Mouse (Mus musculus): ENCODE measurements around the gene Slc35b3. TPM values are rescaled to one million over a fixed set of nuclear protein-coding genes. Genes with fewer than 3 reads are reported as not detected.

The Slc35b3 gene
- polyA plus RNA-seq, 1 experiment, result 12.4 TPM

DNA sequence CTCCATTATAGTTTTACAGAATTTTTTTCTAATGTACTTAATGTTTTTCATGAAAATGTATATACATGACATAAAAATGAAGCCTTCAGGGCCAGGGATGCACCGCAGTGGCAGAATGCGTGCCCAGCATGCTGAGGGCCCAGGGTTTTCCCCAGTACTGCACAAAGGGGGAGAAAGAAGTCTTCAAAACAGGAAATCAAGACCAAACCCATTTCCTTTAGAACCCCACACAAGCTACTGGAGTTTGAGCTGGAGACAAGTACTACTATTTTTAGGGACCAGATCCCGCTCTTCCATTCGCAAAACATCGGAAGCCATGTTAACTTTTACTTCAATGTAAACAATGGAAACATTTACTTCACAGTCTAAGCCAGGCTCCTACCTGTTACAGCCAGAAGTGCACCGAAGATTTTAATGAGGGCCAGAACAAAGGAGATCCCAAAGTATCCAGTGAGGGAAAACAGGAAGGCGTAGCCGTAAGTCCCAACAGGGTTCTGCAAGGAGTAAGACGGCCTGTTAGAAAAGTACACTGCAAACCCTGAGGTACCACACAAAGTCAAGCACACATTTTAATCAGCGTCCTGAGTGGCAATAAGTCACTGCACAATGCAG is 23.7 kb downstream of the Slc35b3 start:
- H3ac ChIP-seq (ENCODE audit: control insufficient read depth, insufficient read length, low read depth), result no peak overlapping the region
- no peaks in the 10 kb centered on the region for H3K79me2 ChIP-seq (ENCODE audit: control insufficient read depth, insufficient read depth)
- H3K27me3 ChIP-seq (ENCODE audit: control insufficient read depth, insufficient read depth, insufficient read length), result no peaks in the 10 kb centered on the region
- peaks cover 79% of the 10 kb centered on the region for H3K36me3 ChIP-seq (ENCODE audit: control insufficient read depth, insufficient read depth)
- no peaks in the 10 kb centered on the region for H3K79me3 ChIP-seq (ENCODE audit: low read depth)
- no peak overlapping the region for H3K4me3 ChIP-seq (ENCODE audit: insufficient read depth, poor library complexity, severe bottlenecking)
- TF ChIP-seq MYOD1 (IDR thresholded peaks at IDR 0.05; ENCODE audit: control insufficient read depth, insufficient read length, low read depth) (no peak), MYOG (IDR thresholded peaks at IDR 0.05; ENCODE audit: control insufficient read depth, extremely low read depth, insufficient read length) (no peak), CEBPB (IDR thresholded peaks at IDR 0.05; ENCODE audit: low read depth) (no peak), FOSL1 (IDR thresholded peaks at IDR 0.05; ENCODE audit: insufficient read depth, low read length, poor library complexity, severe bottlenecking) (no peak), USF1 (IDR thresholded peaks at IDR 0.05; ENCODE audit: low read depth) (no peak)

DNA sequence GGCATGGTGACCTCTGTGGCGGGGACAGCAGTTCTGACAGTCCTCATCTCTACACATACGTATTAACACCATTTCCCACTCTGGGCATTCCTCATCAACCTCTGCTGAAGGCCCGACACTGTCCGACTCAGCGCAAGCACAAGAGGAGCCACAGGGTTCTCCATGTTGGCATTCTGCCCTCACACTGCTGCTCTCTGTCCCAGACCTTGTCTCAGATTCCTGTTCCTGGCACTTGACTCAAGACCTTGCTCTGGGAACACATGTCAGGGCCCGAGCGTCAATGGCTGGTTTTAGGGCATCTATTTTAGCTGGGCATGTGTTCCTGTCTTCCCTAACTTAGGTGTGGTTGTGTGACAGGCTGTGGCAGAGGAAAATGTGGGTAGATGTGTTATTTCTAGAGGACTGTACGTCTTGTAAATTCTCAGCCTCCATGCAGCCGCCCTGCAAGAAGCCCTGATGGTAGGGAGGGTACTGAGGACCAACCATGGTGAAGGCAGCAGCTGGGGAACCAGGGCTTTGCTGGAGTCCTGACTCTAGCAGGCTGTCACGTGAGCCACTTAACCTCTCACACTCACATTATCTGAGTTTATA is 24.7 kb downstream of the Slc35b3 start:
- H3K4me3 ChIP-seq (ENCODE audit: insufficient read depth, poor library complexity, severe bottlenecking), result no peak overlapping the region
- H3K79me3 ChIP-seq (ENCODE audit: low read depth), result no peaks in the 10 kb centered on the region
- no peak overlapping the region for H3ac ChIP-seq (ENCODE audit: control insufficient read depth, insufficient read length, low read depth)
- TF ChIP-seq USF1 (IDR thresholded peaks at IDR 0.05; ENCODE audit: low read depth) (no peak), MYOG (IDR thresholded peaks at IDR 0.05; ENCODE audit: control insufficient read depth, extremely low read depth, insufficient read length) (no peak), MYOD1 (IDR thresholded peaks at IDR 0.05; ENCODE audit: control insufficient read depth, insufficient read length, low read depth) (no peak), MAX (IDR thresholded peaks at IDR 0.05) (no peak), CTCF (IDR thresholded peaks at IDR 0.05; ENCODE audit: control insufficient read depth, insufficient read depth, insufficient read length) (no peak), FOSL1 (IDR thresholded peaks at IDR 0.05; ENCODE audit: insufficient read depth, low read length, poor library complexity, severe bottlenecking) (no peak), CEBPB (IDR thresholded peaks at IDR 0.05; ENCODE audit: low read depth) (no peak)
- H3K27me3 ChIP-seq (ENCODE audit: control insufficient read depth, insufficient read depth, insufficient read length), result no peaks in the 10 kb centered on the region
- no peaks in the 10 kb centered on the region for H3K79me2 ChIP-seq (ENCODE audit: control insufficient read depth, insufficient read depth)
- peaks cover 80% of the 10 kb centered on the region for H3K36me3 ChIP-seq (ENCODE audit: control insufficient read depth, insufficient read depth)

DNA sequence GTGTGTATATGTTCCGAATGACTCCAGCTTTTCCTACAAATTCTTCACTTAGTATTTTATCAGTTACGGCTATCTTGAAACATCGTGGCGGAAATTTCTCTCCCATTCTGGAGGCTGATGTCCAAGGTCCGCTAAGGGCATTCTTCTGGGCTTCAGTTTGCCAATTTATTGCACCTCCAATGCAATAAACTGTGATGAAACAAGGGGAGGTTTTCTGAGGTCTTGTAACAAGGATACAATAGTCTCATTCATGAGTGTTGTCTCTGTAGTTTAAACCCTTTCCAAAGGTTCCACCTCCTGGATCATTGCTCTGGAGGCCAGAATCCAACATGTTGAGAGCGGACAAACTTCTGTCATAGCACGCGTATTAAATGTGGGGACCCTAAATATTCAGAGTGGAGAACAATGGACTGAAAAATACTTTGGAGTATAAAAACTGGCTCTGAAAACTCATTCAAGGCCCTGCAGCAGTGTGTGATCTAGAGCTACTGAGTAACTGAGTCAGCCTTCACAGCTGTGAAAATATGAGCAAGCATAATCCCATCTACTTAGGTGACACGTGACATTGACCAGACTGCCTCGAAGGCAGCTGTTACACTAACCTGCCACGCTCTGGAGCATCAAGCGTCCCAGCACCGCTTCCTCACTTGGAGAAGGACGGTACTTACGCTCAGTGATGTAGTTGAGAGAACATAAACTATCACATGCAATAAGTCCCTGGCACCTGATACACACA is 30.7 kb downstream of the Slc35b3 start:
- no peaks in the 10 kb centered on the region for H3K79me3 ChIP-seq (ENCODE audit: low read depth)

DNA sequence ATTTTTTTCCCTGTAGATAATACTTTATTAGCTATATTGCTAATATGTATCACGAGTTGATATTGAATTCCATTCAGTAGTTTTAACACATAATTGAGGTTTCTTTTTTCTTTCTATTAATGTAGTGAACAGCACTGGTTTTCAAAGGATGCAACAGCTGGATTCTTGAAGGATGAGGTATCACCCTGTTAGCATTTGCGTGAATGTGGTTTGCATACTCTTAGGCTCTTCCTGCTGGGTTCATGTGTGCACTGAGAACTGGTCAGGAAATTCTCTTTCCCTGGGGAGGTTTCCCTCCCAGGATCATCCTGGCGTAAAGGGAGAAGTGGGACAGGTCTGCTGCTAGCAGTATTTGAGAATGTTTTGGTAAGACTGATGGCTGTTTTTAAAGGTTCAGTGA is 38.0 kb downstream of the Slc35b3 start:
- Histone ChIP-seq H3K27me3 (ENCODE audit: control insufficient read depth, insufficient read depth, insufficient read length) (no peaks in the 10 kb centered on the region), H3K4me3 (ENCODE audit: insufficient read depth, poor library complexity, severe bottlenecking) (no peak overlapping the region), H3ac (ENCODE audit: control insufficient read depth, insufficient read length, low read depth) (no peak overlapping the region), H3K36me3 (ENCODE audit: control insufficient read depth, insufficient read depth) (no peaks in the 10 kb centered on the region), H3K79me2 (ENCODE audit: control insufficient read depth, insufficient read depth) (no peaks in the 10 kb centered on the region), H3K79me3 (ENCODE audit: low read depth) (no peaks in the 10 kb centered on the region)
- TF ChIP-seq CEBPB (IDR thresholded peaks at IDR 0.05; ENCODE audit: low read depth), result no peak
- no peak for TF ChIP-seq CTCF (IDR thresholded peaks at IDR 0.05; ENCODE audit: control insufficient read depth, insufficient read depth, insufficient read length)
- peak; percentile 52 for TF ChIP-seq MYOD1 (IDR thresholded peaks at IDR 0.05; ENCODE audit: control insufficient read depth, insufficient read length, low read depth)
- TF ChIP-seq MAX (IDR thresholded peaks at IDR 0.05), result peak; percentile 46
- TF ChIP-seq FOSL1 (IDR thresholded peaks at IDR 0.05; ENCODE audit: insufficient read depth, low read length, poor library complexity, severe bottlenecking), result no peak
- no peak for TF ChIP-seq MYOG (IDR thresholded peaks at IDR 0.05; ENCODE audit: control insufficient read depth, extremely low read depth, insufficient read length)
- TF ChIP-seq USF1 (IDR thresholded peaks at IDR 0.05; ENCODE audit: low read depth), result peak; percentile 19

More for the DNA sequence above, 30.7 kb downstream of the Slc35b3 start:
- no peak overlapping the region for H3ac ChIP-seq (ENCODE audit: control insufficient read depth, insufficient read length, low read depth)
- no peak overlapping the region for H3K4me3 ChIP-seq (ENCODE audit: insufficient read depth, poor library complexity, severe bottlenecking)
- no peaks in the 10 kb centered on the region for H3K27me3 ChIP-seq (ENCODE audit: control insufficient read depth, insufficient read depth, insufficient read length)
- no peaks in the 10 kb centered on the region for H3K79me2 ChIP-seq (ENCODE audit: control insufficient read depth, insufficient read depth)
- no peak for TF ChIP-seq FOSL1 (IDR thresholded peaks at IDR 0.05; ENCODE audit: insufficient read depth, low read length, poor library complexity, severe bottlenecking)
- TF ChIP-seq CTCF (IDR thresholded peaks at IDR 0.05; ENCODE audit: control insufficient read depth, insufficient read depth, insufficient read length), result no peak
- TF ChIP-seq USF1 (IDR thresholded peaks at IDR 0.05; ENCODE audit: low read depth), result no peak
- no peak for TF ChIP-seq MYOD1 (IDR thresholded peaks at IDR 0.05; ENCODE audit: control insufficient read depth, insufficient read length, low read depth)
- TF ChIP-seq MAX (IDR thresholded peaks at IDR 0.05), result no peak
- TF ChIP-seq MYOG (IDR thresholded peaks at IDR 0.05; ENCODE audit: control insufficient read depth, extremely low read depth, insufficient read length), result no peak
- H3K36me3 ChIP-seq (ENCODE audit: control insufficient read depth, insufficient read depth), result peaks cover 46% of the 10 kb centered on the region

DNA sequence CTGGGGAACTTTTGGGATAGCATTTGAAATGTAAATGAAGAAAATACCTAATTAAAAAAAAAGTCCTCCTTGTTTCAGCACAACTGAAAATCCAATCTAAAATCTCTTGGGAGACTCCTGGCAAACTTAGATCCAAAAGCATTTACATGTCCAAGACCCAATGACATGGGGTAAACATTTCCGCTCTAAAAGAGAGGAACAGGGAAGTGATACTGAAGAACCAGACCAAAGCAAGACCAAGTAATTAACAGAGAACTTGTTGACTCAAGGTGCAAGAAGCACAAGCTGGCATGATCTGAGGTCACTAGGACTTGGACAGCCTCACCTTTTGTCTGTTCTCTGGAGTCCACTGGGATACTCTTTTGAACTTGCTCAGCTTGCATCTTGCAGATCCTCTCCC is 39.4 kb downstream of the Slc35b3 start:
- Histone ChIP-seq H3K27me3 (ENCODE audit: control insufficient read depth, insufficient read depth, insufficient read length) (no peaks in the 10 kb centered on the region), H3K4me3 (ENCODE audit: insufficient read depth, poor library complexity, severe bottlenecking) (no peak overlapping the region), H3K36me3 (ENCODE audit: control insufficient read depth, insufficient read depth) (no peaks in the 10 kb centered on the region), H3ac (ENCODE audit: control insufficient read depth, insufficient read length, low read depth) (no peak overlapping the region), H3K79me3 (ENCODE audit: low read depth) (no peaks in the 10 kb centered on the region), H3K79me2 (ENCODE audit: control insufficient read depth, insufficient read depth) (no peaks in the 10 kb centered on the region)
- TF ChIP-seq FOSL1 (IDR thresholded peaks at IDR 0.05; ENCODE audit: insufficient read depth, low read length, poor library complexity, severe bottlenecking) (no peak), MYOD1 (IDR thresholded peaks at IDR 0.05; ENCODE audit: control insufficient read depth, insufficient read length, low read depth) (no peak), MYOG (IDR thresholded peaks at IDR 0.05; ENCODE audit: control insufficient read depth, extremely low read depth, insufficient read length) (no peak), CEBPB (IDR thresholded peaks at IDR 0.05; ENCODE audit: low read depth) (no peak), USF1 (IDR thresholded peaks at IDR 0.05; ENCODE audit: low read depth) (no peak), CTCF (IDR thresholded peaks at IDR 0.05; ENCODE audit: control insufficient read depth, insufficient read depth, insufficient read length) (no peak), MAX (IDR thresholded peaks at IDR 0.05) (no peak)

All from C2C12 (cell line).